Mouse (Mus musculus) left cerebral cortex, postnatal 4 days (tissue): ENCODE measurements around the gene Rgs11. TPM values are rescaled to one million over a fixed set of nuclear protein-coding genes. Genes with fewer than 3 reads are reported as not detected.
"Not testable (repeated sequence)": the region's sequence is repeated elsewhere in the genome, so short reads cannot be mapped to it uniquely, and the experiment has no call there.

Source experiments
- DNase-seq: peaks from one replicate; pipeline ENCODE4 v3.0.0-alpha.2; 2022
- intact Hi-C: fragments of 180-260 bp; cut with DNase I; formaldehyde crosslinking; loops from one replicate; pipeline ENCODE4 v1.15.1; 2025
- total RNA-seq, 2 experiments: library from RNA; stranded (reverse); gene quantifications; 2 replicates each; pipeline ENCODE4 v1.2.3; 2021

Gene Rgs11
- 10 to 100 TPM; 46.8 to 48.6 TPM for total RNA-seq

DNA sequence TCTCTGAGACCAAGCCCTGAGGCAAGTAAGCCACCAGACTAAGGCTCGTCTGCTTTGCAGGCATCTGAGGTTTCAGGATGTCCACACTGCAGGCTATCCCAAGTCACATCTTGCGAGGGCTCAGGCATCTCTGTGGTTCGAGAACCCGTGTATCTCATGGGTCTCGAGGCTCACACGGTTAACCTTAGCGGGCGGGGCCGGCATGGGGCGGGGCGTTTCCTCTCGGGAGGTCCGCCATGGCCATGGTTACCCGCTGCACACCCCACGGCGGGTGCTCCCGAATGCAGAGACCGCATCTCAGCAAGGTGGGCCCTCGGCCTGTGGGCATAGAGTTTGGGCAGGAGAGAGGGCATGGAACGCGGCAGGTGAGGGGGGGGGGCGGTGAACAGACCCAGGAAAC is at the start of gene Rgs11:
Gene Rgs11, plus strand, starts transcription at position 215 of the 400 bp plus-strand sequence.
- no peak for DNase-seq
- intact Hi-C loops = no loop called here

DNA sequence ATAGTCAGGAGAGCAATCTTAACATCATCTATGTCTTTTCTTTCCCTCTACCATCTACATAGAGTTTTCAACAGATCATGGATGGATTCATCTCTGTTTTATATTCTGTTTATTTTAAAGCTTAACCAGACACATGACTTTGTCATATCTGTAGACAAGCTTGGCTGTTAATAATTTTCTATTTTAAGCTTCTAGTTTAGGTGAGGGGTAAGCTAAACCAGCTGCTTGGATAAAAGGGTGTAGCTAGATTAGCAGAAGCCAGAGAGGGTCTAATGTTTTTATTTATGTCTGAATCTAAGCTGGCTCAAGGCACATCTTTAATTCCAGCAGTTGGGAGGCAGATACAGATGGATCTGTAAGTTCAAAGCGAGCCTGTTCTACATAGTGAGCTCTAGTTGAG is 40.0 kb upstream of the Rgs11 start:
- intact Hi-C loops = no loop called here
- DNase-seq = no peak

GRCm38 (mm10) chr17:26168039-26168438 is 34.7 kb upstream of the Rgs11 start:
- no peak for DNase-seq
- intact Hi-C loops = no loop called here

GRCm38 (mm10) chr17:26175248-26175647 is 27.5 kb upstream of the Rgs11 start:
- DNase-seq, intact Hi-C loops: not testable (repeated sequence)

DNA sequence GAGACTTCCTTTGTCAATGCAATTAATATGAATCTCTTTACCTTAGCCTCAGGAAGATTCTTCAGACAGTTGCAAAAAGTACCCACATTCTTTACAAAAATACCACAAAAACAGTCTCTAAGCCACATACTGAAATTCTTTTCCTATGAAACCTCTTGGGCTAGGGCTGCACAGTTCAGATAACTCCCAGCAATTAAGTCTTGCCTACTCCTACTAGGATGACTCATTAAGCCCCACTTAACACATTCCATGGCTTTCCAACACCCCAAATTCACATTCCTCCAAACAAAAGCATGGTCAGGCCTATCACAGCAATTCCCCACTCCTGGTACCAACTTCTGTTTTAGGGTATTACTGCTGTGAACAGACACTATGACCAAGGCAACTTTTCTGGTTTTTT is 24.1 kb upstream of the Rgs11 start:
- intact Hi-C loops = no loop called here
- DNase-seq = no peak

- no peak for DNase-seq
Observed at GRCm38 (mm10) chr17:26181179-26181578, 21.6 kb upstream of the Rgs11 start.

DNA sequence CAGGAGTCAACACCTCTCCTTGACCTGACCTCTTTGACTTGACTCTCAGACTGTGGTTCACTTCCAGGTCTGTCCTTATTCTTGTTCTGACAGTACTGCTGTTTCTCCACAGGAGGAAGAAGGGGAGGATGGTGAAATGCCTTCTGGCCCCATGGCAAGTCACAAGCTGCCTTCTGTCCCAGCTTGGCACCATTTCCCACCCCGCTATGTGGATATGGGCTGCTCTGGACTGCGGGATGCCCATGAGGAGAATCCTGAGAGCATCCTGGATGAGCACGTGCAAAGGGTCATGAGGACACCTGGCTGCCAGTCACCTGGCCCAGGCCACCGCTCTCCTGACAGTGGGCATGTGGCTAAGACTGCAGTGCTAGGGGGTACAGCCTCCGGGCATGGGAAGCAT is 15.2 kb upstream of the Rgs11 start:
- intact Hi-C loops = no loop called here
- no peak for DNase-seq

More at GRCm38 (mm10) chr17:26181179-26181578, 21.6 kb upstream of the Rgs11 start:
- intact Hi-C loops = no loop called here

GRCm38 (mm10) chr17:26188091-26188805 is 14.5 kb upstream of the Rgs11 start:
- DNase-seq = no peak
- intact Hi-C loops = no loop called here

DNA sequence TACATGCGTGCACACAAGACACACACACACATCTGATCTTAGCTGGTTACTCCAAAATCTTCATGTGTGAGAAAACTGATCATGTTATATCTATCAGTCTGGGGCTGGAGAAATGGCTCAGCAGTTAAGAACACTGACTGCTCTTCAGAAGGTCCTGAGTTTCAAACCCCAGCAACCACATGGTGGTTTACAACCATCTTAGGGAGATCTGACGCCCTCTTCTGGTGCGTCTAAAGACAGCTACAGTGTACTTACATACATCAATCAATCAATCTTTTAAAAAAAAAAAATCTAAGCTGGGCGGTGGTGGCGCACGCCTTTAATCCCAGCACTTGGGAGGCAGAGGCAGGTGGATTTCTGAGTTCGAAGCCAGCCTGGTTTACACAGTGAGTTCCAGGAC is 11.3 kb upstream of the Rgs11 start:
- intact Hi-C loops, DNase-seq: not testable (repeated sequence)

DNA sequence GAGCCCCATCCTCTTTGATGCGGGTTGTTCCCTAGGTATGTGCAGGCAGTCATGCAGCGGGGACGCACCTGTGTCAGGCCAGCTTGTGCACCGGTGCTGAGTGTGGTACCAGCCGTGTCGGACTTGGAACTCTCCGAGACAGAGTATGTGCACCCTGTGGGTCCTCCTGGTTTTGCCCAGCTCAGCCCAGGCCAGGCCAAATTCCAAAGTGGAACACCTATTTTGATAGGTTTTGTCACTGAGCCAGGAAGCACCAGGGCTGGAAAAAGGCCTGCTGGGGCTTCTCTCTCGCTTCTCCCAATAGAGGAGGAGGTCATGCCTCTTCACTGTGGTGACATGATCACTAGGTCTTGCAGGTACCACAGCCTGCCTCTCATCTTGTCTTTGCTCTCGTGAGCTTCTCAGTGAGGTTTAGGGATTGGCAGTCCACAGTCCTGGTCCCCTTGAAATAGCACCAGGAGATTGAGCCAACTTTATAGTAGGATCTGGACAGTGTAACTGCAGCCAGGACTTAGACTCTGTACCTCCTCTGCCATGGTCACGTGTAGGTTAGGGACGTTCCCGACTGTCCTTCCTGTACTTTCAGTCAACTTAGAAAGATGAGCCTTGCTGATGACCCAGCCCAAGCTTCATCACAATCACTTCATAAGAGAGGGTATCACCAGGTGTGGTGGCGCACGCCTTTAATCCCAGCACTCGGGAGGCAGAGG is 10.1 kb upstream of the Rgs11 start:
- intact Hi-C loops = no loop called here

GRCm38 (mm10) chr17:26198892-26199291 is 3.9 kb upstream of the Rgs11 start, which contains the start of gene Pdia2:
Pdia2 (minus strand) TSS chr17:26199087.
- intact Hi-C loops = no loop called here
- no peak for DNase-seq

More for the DNA sequence above, 10.1 kb upstream of the Rgs11 start:
- no peak for DNase-seq

DNA sequence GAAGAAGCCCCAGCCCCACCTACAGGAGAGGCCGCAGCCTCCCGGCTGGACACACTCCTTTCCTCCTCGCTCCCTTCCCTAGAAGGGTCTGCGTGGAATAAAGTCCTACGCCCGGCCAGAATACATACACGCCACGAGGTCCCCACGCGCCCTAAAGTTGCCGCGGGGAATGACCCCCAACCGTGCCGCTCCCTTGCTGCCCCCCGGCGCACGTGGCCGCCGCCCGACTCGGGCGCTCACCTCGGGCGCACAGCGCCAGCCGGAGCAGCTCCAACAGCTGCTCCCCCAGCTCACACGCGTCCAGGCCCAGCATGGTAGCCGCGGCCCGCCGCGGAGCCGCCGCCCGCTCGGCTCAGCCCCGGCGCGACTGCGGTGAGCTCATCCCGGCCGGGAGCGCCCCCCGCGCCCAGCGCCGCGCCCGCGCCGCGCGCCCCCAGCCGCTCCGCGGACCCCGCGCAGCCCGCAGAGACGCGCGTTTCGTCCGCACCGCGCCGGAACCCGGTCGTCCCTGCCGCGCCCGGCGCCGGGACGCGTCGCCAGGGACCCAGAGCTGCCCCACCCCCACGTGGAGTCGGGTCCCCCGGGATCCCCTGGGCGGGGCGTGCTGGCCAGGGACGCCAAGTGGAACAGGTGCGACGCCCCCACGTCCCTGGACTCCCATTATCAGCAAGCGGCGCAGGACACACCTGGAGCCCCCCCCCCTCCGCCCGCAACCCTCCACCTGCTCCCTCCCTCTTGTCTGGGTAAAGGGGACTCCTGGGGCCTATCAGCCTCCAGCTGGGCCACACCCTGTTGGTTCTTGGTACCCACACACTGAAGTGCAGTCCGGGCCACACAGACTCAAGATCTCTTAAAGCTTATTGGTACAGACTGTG is 1.7 kb upstream of the Rgs11 start:
- DNase-seq = peak; percentile 27

DNA sequence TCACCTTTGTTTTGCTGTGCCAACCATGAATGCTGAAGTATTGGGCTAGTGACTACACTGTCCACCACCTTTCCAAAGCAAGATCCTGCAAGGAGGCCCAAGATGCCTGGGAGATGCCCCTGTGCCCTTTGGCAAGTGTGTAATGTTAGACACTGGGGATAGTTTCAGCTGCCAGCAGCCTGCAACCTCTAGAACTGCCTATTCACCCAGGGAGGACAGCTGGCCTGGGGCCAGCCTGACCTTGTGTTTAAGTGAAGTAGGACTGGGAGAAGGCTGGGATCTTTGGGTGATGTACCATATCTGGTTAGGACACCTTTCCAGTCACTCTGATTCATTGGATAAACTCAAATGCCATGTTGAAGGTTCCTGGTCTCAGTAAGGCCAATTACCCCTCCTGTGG is 753 bp upstream of the Rgs11 start:
- no peak for DNase-seq
- intact Hi-C loops = no loop called here

More for the DNA sequence above, 1.7 kb upstream of the Rgs11 start:
- intact Hi-C loops = no loop called here

DNA sequence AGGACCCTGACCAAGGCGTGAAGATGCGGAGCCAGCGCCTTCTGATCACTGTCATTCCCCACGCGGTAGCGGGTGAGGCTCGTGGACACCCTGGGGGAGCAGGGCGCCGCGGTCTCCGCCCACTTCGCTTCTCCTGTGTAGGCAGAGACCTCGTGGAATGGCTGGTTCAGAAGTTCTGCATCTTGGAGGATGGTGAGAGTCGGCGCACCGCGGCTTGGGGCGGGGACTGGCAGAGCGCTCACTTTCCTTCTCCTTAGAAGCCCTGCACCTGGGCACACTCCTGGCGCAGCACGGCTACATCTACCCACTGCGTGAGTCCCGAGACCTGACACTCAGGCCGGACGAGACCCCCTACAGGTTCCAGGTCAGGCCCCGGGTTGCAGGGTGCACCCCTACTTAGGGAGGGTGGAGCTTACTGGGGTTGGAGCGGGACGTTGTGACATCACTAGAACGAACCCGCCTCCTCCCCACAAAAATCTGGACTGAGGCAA is 615 bp downstream of the Rgs11 start:
- intact Hi-C loops = no loop called here

DNA sequence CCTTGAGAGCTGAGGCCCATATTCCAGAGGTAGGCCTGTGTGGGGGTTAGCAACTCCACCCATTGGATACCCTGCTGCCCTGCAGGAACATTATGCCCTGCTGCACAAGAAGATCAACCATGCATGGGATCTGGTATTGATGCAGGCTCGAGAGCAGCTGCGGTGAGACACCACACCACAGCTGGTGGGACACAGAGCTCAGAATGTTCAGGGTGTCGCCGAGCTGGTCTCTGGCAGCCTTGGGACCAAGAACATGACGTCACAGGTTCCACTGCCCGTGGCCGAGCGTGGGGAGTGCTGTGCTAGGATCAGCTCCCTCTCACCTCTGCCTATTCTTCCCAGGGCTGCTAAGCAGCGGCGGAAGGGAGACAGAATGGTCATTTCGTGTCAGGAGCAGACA is 2.0 kb downstream of the Rgs11 start:
- intact Hi-C loops = no loop called here
- DNase-seq = no peak

More for the DNA sequence above, 615 bp downstream of the Rgs11 start:
- DNase-seq = no peak

- intact Hi-C loops = no loop called here
- no peak for DNase-seq
Observed at GRCm38 (mm10) chr17:26206392-26206791, 3.6 kb downstream of the Rgs11 start.

DNA sequence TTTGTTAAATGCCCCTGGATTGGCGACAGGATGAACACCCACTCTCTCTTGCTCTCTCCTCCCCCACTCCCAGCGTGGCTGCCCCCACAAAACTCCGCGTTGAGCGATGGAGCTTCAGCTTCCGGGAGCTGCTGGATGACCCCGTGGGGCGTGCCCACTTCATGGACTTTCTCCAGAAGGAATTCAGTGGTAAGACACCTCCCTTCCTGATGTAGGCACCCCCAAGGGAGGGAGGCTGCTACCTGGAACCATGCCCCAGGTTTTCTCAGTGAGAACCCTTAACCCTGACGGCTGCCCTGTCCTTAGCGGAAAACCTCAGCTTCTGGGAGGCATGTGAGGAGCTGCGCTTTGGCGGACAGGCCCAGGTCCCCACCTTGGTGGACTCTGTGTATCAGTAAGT is 4.9 kb downstream of the Rgs11 start, which contains the start of gene Arhgdig:
Gene Arhgdig, minus strand, starts transcription at position 101 of the 400 bp plus-strand sequence.
- no peak for DNase-seq
- intact Hi-C loops = no loop called here

- intact Hi-C loops = no loop called here
- DNase-seq = no peak
Observed at GRCm38 (mm10) chr17:26212241-26212640, 9.5 kb downstream of the Rgs11 start.

DNA sequence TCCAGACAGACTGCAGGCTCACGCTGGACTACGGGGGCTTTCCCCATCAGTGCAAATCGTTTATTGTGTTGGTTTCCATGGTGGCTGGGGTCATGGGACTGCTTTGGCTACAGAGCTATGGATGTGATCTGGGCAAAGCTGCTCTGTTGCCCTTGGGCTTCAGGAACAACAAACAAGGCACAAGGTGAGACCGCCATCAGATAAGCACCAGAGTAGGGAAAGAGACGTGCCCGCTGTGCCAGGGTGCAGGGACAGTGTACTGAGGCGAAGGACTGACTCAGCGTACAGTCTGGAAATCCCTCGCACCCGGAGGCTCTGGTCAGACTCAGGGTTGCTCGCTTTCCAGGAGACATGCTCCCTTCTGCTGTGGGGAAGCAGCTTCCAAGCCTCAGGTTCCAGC is 9.9 kb downstream of the Rgs11 start:
- intact Hi-C loops = no loop called here
- no peak for DNase-seq

- no peak for DNase-seq
- intact Hi-C loops = no loop called here
Observed at GRCm38 (mm10) chr17:26221508-26221907, 18.8 kb downstream of the Rgs11 start.

GRCm38 (mm10) chr17:26225150-26225549 is 22.4 kb downstream of the Rgs11 start:
- no peak for DNase-seq
- intact Hi-C loops = no loop called here
